ENCODE assay signal across 9 mouse cellular contexts in the genomic region with DNA sequence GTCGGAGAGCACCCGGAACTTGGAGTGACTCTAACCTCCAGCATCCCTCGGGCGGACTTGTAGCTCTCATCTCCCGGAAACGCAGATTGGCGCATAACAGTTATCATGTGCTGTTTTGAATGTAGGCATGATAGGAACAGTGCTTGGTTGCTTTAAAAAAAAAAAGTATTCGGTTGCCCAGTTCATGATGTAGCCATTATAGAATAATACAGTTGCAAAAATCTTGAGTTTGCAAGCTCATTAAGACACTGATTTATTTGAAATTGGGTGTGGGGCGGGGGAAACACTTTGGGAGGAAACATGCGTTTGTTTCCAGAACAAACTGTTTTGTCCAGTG. TPM values are rescaled to one million over a fixed set of nuclear protein-coding genes. Genes with fewer than 3 reads are reported as not detected.
DNase-seq lines count a peak whose midpoint lies in the region; ATAC-seq lines count a peak whose summit lies in the region.
"Had no signal": no experiment of that assay in that cellular context is flagged by ENCODE, and none has a peak within 500 bp of the region (broad histone marks: within the 10 kb centered on the region; RNA-seq: fewer than 3 reads in every experiment).

No protein-coding gene starts in this region.

- H3K4me1 ChIP-seq in lung, embryonic 15.5 days = 0 out of 2 replicates have a peak, but pooled peaks cover 2% of the 10 kb centered on the region
- peaks cover 7% of the 10 kb centered on the region; the same call in 1 of the 2 replicates for H3K4me1 ChIP-seq in embryonic facial prominence, embryonic 15.5 days
- peaks cover under 1% of the 10 kb centered on the region; the same call in 1 of the 2 replicates for H3K4me1 ChIP-seq in limb, embryonic 10.5 days
- H3K4me1 ChIP-seq in neural tube, embryonic 15.5 days = peaks cover 10% of the 10 kb centered on the region

- H3K9me3 ChIP-seq in lung, embryonic 15.5 days = no peaks in the 10 kb centered on the region
- H3K9me3 ChIP-seq in embryonic facial prominence, embryonic 15.5 days (replicated peaks) = no peaks in the 10 kb centered on the region
- H3K9me3 ChIP-seq in limb, embryonic 10.5 days (replicated peaks) = no peaks in the 10 kb centered on the region
- H3K9me3 ChIP-seq in neural tube, embryonic 15.5 days (replicated peaks) = 0 out of 2 replicates have a peak, but pooled peaks cover 3% of the 10 kb centered on the region

- peak overlapping the region; percentile 66 for H3K4me2 ChIP-seq in lung, embryonic 15.5 days
- peak overlapping the region; percentile 64 for H3K4me2 ChIP-seq in embryonic facial prominence, embryonic 15.5 days (replicated peaks)
- H3K4me2 ChIP-seq in neural tube, embryonic 15.5 days = peak overlapping the region; percentile 60

- H3K27me3 ChIP-seq in lung, embryonic 15.5 days = peaks cover 8% of the 10 kb centered on the region
- H3K27me3 ChIP-seq in embryonic facial prominence, embryonic 15.5 days = peaks cover 10% of the 10 kb centered on the region; the same call in 1 of the 2 replicates
- H3K27me3 ChIP-seq in limb, embryonic 10.5 days (ENCODE audit: low read depth, poor library complexity, severe bottlenecking) = peaks cover 18% of the 10 kb centered on the region
- no peaks in the 10 kb centered on the region for H3K27me3 ChIP-seq in neural tube, embryonic 15.5 days (replicated peaks)

- WGBS in lung, embryonic 15.5 days = 6% methylated on average over 10 of the region's 10 CpGs
- WGBS in embryonic facial prominence, embryonic 15.5 days = 9% methylated on average over 10 of the region's 10 CpGs
- 15% methylated on average over 10 of the region's 10 CpGs for WGBS in limb, embryonic 10.5 days
- WGBS in neural tube, embryonic 15.5 days = 9% methylated on average over 10 of the region's 10 CpGs

- DNase-seq in lung, postnatal 4 days = no peak
- DNase-seq in limb, embryonic 10.5 days (ENCODE audit: low spot score) = no peak
- no peak for DNase-seq in gastrocnemius, postnatal 14 days
- DNase-seq in gastrocnemius, postnatal 36 days = no peak
- DNase-seq in layer of hippocampus, postnatal 36 days = no peak

- H3K36me3 ChIP-seq in lung, embryonic 15.5 days = no peaks in the 10 kb centered on the region
- no peaks in the 10 kb centered on the region for H3K36me3 ChIP-seq in embryonic facial prominence, embryonic 15.5 days
- H3K36me3 ChIP-seq in limb, embryonic 10.5 days = no peaks in the 10 kb centered on the region
- no peaks in the 10 kb centered on the region for H3K36me3 ChIP-seq in neural tube, embryonic 15.5 days

- peak overlapping the region; percentile 78 for H3K27ac ChIP-seq in lung, embryonic 15.5 days
- peak overlapping the region; percentile 81 for H3K27ac ChIP-seq in embryonic facial prominence, embryonic 15.5 days (replicated peaks)
- H3K27ac ChIP-seq in limb, embryonic 10.5 days = peak overlapping the region; percentile 76
- H3K27ac ChIP-seq in neural tube, embryonic 15.5 days (replicated peaks) = peak overlapping the region; percentile 88

- peak overlapping the region; percentile 62 for H3K9ac ChIP-seq in lung, embryonic 15.5 days
- H3K9ac ChIP-seq in embryonic facial prominence, embryonic 15.5 days = peak overlapping the region; percentile 45; the same call in 1 of the 2 replicates
- H3K9ac ChIP-seq in neural tube, embryonic 15.5 days (replicated peaks) = peak overlapping the region; percentile 64

- H3K4me3 ChIP-seq in lung, embryonic 15.5 days = peak overlapping the region; percentile 77
- H3K4me3 ChIP-seq in embryonic facial prominence, embryonic 15.5 days (replicated peaks) = peak overlapping the region; percentile 89
- peak overlapping the region; percentile 70 for H3K4me3 ChIP-seq in limb, embryonic 10.5 days
- peak overlapping the region; percentile 92 for H3K4me3 ChIP-seq in neural tube, embryonic 15.5 days (replicated peaks)

- intact Hi-C loops in gastrocnemius, postnatal 14 days (cut with DNase I; ENCODE audit: low total_unique reads) = loop anchor here (10.0 kb wide), 1 partner anchor 173 kb away; no protein-coding TSS in a partner anchor
- intact Hi-C loops in gastrocnemius, postnatal 36 days (cut with DNase I) = loop anchor here (10.0 kb wide), 2 partner anchors 213 to 253 kb away; a partner anchor contains a TSS

- ATAC-seq in lung, embryonic 15.5 days (ENCODE audit: borderline replicate concordance, extremely low read depth, low FRiP score, low TSS enrichment) = no peak
- ATAC-seq in embryonic facial prominence, embryonic 15.5 days (ENCODE audit: insufficient number of reproducible peaks, low FRiP score, low TSS enrichment, low read depth) = no peak
- no peak for ATAC-seq in neural tube, embryonic 15.5 days (ENCODE audit: low FRiP score)

RNA-seq across cellular contexts. Expression of a gene that starts 0.7 kb away (rescaled TPM):
- polyA plus RNA-seq in lung, embryonic 15.5 days (2015; fragmentation: Nextera tagmentation; extraction: Ambion mirVana) = 27.2 and 27.6 TPM in 2 replicates
- polyA plus RNA-seq in embryonic facial prominence, embryonic 15.5 days (2015; fragmentation: Nextera tagmentation; extraction: Ambion mirVana) = 25.0 and 25.5 TPM in 2 replicates
- 17.8 and 19.2 TPM in 2 replicates for polyA plus RNA-seq in limb, embryonic 10.5 days (2016; fragmentation: Nextera tagmentation; extraction: Ambion mirVana)
- 36.4 and 37.9 TPM in 2 replicates for polyA plus RNA-seq in neural tube, embryonic 15.5 days (2015; fragmentation: Nextera tagmentation; extraction: Ambion mirVana)
- 10 to 100 TPM; 11.4 to 11.6 TPM for total RNA-seq in gastrocnemius, postnatal 14 days (2021)
- total RNA-seq in gastrocnemius, postnatal 36 days (2021) = 10 to 100 TPM; 14.7 to 17.3 TPM
- total RNA-seq in layer of hippocampus, postnatal 36 days (2021) = 10 to 100 TPM; 22.1 to 22.9 TPM

RNA-seq across cellular contexts. Expression of a gene that starts 40.0 kb away (rescaled TPM):
- not detected in 2 replicates for polyA plus RNA-seq in lung, embryonic 15.5 days (2015; fragmentation: Nextera tagmentation; extraction: Ambion mirVana)
- polyA plus RNA-seq in embryonic facial prominence, embryonic 15.5 days (2015; fragmentation: Nextera tagmentation; extraction: Ambion mirVana) = 0.08 TPM in 1 of 2 replicates, not detected in the other
- not detected in 2 replicates for polyA plus RNA-seq in limb, embryonic 10.5 days (2016; fragmentation: Nextera tagmentation; extraction: Ambion mirVana)
- polyA plus RNA-seq in neural tube, embryonic 15.5 days (2015; fragmentation: Nextera tagmentation; extraction: Ambion mirVana) = 0.10 and 0.15 TPM in 2 replicates
- not detected for total RNA-seq in gastrocnemius, postnatal 14 days (2021)
- total RNA-seq in gastrocnemius, postnatal 36 days (2021) = not detected
- total RNA-seq in layer of hippocampus, postnatal 36 days (2021) = not detected
- total RNA-seq: adrenal gland, postnatal 4 days had no signal
